ENCODE assay signal across 28 mouse cellular contexts in genomic region chr12:16992355-16992754, GRCm38 (mm10). TPM values are rescaled to one million over a fixed set of nuclear protein-coding genes. Genes with fewer than 3 reads are reported as not detected.
DNase-seq lines count a peak whose midpoint lies in the region; ATAC-seq and TF ChIP-seq lines count a peak whose summit lies in the region.
"Had no signal": no experiment of that assay in that cellular context is flagged by ENCODE, and none has a peak within 500 bp of the region (broad histone marks: within the 10 kb centered on the region; RNA-seq: fewer than 3 reads in every experiment).

No protein-coding gene starts in this region.

- no peak overlapping the region for H3K4me2 ChIP-seq in midbrain, embryonic 11.5 days
- H3K4me2 ChIP-seq in midbrain, postnatal 0 days (ENCODE audit: low read depth, low read length, poor library complexity, severe bottlenecking): no peak overlapping the region
- H3K4me2 ChIP-seq: embryonic facial prominence, embryonic 13.5 days; embryonic facial prominence, embryonic 15.5 days; forebrain, embryonic 12.5 days had no signal

- ATAC-seq in midbrain, embryonic 11.5 days (ENCODE audit: low FRiP score): no peak
- ATAC-seq in midbrain, postnatal 0 days (ENCODE audit: low FRiP score): no peak
- peak; percentile 51; the same call in 1 of the 2 replicates for ATAC-seq in megakaryocyte progenitor cell, adult 5-6 weeks (replicated peaks; ENCODE audit: poor library complexity)
- ATAC-seq: CD4-positive, CD25-positive, alpha-beta regulatory T cell, adult 4 months; forebrain, embryonic 14.5 days; forebrain, embryonic 16.5 days had no signal

- no peaks in the 10 kb centered on the region for H3K9me3 ChIP-seq in midbrain, embryonic 11.5 days (ENCODE audit: control insufficient read depth, low read length)
- H3K9me3 ChIP-seq in midbrain, postnatal 0 days (ENCODE audit: low read length): no peaks in the 10 kb centered on the region
- H3K9me3 ChIP-seq: embryonic facial prominence, embryonic 13.5 days; embryonic facial prominence, embryonic 15.5 days; forebrain, embryonic 10.5 days; forebrain, embryonic 12.5 days; G1E had no signal

- H3K4me1 ChIP-seq in midbrain, embryonic 11.5 days (ENCODE audit: control insufficient read depth, insufficient read depth, low read length): no peaks in the 10 kb centered on the region
- H3K4me1 ChIP-seq in midbrain, postnatal 0 days (ENCODE audit: insufficient read depth, low read length): no peaks in the 10 kb centered on the region
- H3K4me1 ChIP-seq: embryonic facial prominence, embryonic 13.5 days; embryonic facial prominence, embryonic 15.5 days; forebrain, embryonic 10.5 days; forebrain, embryonic 12.5 days had no signal

- peak; percentile 5 for DNase-seq in heart, adult 11 months
- DNase-seq in heart, postnatal 14 days: no peak
- DNase-seq in midbrain, embryonic 11.5 days (ENCODE audit: low spot score, missing footprints): peak; percentile 41
- DNase-seq in midbrain, postnatal 0 days (ENCODE audit: low spot score): no peak
- DNase-seq in spleen, postnatal 4 days (ENCODE audit: low spot score in 2 of 2): no peak
- DNase-seq: adrenal gland, adult 2 months; adrenal gland, postnatal 10 days; adrenal gland, postnatal 25 days; B cell, adult 2 months; cerebellum, adult 11 months; cerebellum, adult 18-20 months; cerebellum, adult 8-10 months; cerebellum, adult 9-11 months; cerebellum, postnatal 14 days; cerebellum, postnatal 36 days; embryo, embryonic 11 days had no signal

- H3K27ac ChIP-seq in midbrain, embryonic 11.5 days (ENCODE audit: low read depth, low read length): no peak overlapping the region
- H3K27ac ChIP-seq in midbrain, postnatal 0 days (ENCODE audit: low read depth, low read length): no peak overlapping the region
- H3K27ac ChIP-seq: embryonic facial prominence, embryonic 13.5 days; embryonic facial prominence, embryonic 15.5 days; forebrain, embryonic 10.5 days; forebrain, embryonic 12.5 days had no signal

- intact Hi-C loops in heart, postnatal 14 days (cut with DNase I): no loop called here

- 94% methylated on average over 2 of the region's 2 CpGs for WGBS in midbrain, embryonic 11.5 days
- 94% methylated on average over 2 of the region's 2 CpGs for WGBS in midbrain, postnatal 0 days

- H3K27me3 ChIP-seq in midbrain, embryonic 11.5 days (ENCODE audit: control insufficient read depth, insufficient read depth, low read length): no peaks in the 10 kb centered on the region
- H3K27me3 ChIP-seq in midbrain, postnatal 0 days (ENCODE audit: insufficient read depth, low read length): no peaks in the 10 kb centered on the region
- H3K27me3 ChIP-seq: CH12.LX; embryonic facial prominence, embryonic 13.5 days; embryonic facial prominence, embryonic 15.5 days had no signal

- no peak overlapping the region for H3K4me3 ChIP-seq in midbrain, embryonic 11.5 days (ENCODE audit: low read depth, low read length)
- no peak overlapping the region for H3K4me3 ChIP-seq in midbrain, postnatal 0 days (ENCODE audit: low read depth, low read length)
- H3K4me3 ChIP-seq: embryonic facial prominence, embryonic 13.5 days; embryonic facial prominence, embryonic 15.5 days; erythroblast, embryonic 14.5 days; forebrain, embryonic 10.5 days; forebrain, embryonic 12.5 days had no signal

- no peak for TF ChIP-seq CTCF in midbrain, postnatal 0 days (IDR thresholded peaks at IDR 0.05)

- H3K9ac ChIP-seq in midbrain, embryonic 11.5 days (ENCODE audit: low read length): no peak overlapping the region
- no peak overlapping the region for H3K9ac ChIP-seq in midbrain, postnatal 0 days (replicated peaks; ENCODE audit: low read length, poor library complexity, severe bottlenecking)
- H3K9ac ChIP-seq: embryonic facial prominence, embryonic 13.5 days; embryonic facial prominence, embryonic 15.5 days; forebrain, embryonic 12.5 days had no signal

- H3K36me3 ChIP-seq in midbrain, embryonic 11.5 days (ENCODE audit: control insufficient read depth, insufficient read depth, low read length): no peaks in the 10 kb centered on the region
- 0 out of 2 replicates have a peak, but pooled peaks cover 4% of the 10 kb centered on the region for H3K36me3 ChIP-seq in midbrain, postnatal 0 days (ENCODE audit: insufficient read depth, low read length)
- H3K36me3 ChIP-seq: embryonic facial prominence, embryonic 15.5 days had no signal

RNA-seq across cellular contexts. Expression of gene Pqlc3, which starts 7.9 kb away (rescaled TPM):
- 1 to 10 TPM; 2.9 to 3.3 TPM for total RNA-seq in heart, postnatal 14 days (2021)
- polyA plus RNA-seq in midbrain, embryonic 11.5 days (2014; fragmentation: Nextera tagmentation; extraction: Ambion mirVana): 3.0 and 3.1 TPM in 2 replicates
- total RNA-seq in midbrain, postnatal 0 days (2014; rRNA removed): 0.93 and 1.3 TPM in 2 replicates
- 1.6 and 2.0 TPM in 2 replicates for polyA plus RNA-seq in midbrain, postnatal 0 days (2015; fragmentation: Nextera tagmentation; extraction: Ambion mirVana)
- total RNA-seq in megakaryocyte progenitor cell, adult 5-6 weeks (2015): 39.9 and 50.4 TPM in 2 replicates
- total RNA-seq in megakaryocyte progenitor cell, adult 5-6 weeks (2017): 19.5 and 21.0 TPM in 2 replicates

RNA-seq across cellular contexts. Expression of gene 2410004P03Rik, which starts 19.2 kb away (rescaled TPM):
- under 1 TPM in 1 of 2 experiments, not detected in 1; 0.50 TPM for total RNA-seq in heart, postnatal 14 days (2021)
- 0.57 and 1.0 TPM in 2 replicates for polyA plus RNA-seq in midbrain, embryonic 11.5 days (2014; fragmentation: Nextera tagmentation; extraction: Ambion mirVana)
- total RNA-seq in midbrain, postnatal 0 days (2014; rRNA removed): 7.3 and 10.1 TPM in 2 replicates
- polyA plus RNA-seq in midbrain, postnatal 0 days (2015; fragmentation: Nextera tagmentation; extraction: Ambion mirVana): 7.1 and 10.6 TPM in 2 replicates
- 0.24 TPM in 1 of 2 replicates, not detected in the other for total RNA-seq in megakaryocyte progenitor cell, adult 5-6 weeks (2015)
- total RNA-seq in megakaryocyte progenitor cell, adult 5-6 weeks (2017): 0.04 TPM in 1 of 2 replicates, not detected in the other
- total RNA-seq: adrenal gland, adult 2 months; adrenal gland, postnatal 25 days; adrenal gland, postnatal 4 days; CH12.LX had no signal
- polyA plus RNA-seq: adrenal gland, adult 2 months; erythroblast, embryonic 14.5 days; G1E had no signal

Comparison
In these comparisons a context has a peak if more than half of its experiments do, and no peak if none do; other contexts are left out.
1. DNase-seq: peak in heart, adult 11 months (single experiment) and midbrain, embryonic 11.5 days (single experiment); none in heart, postnatal 14 days (0 of 2), midbrain, postnatal 0 days (single experiment) and spleen, postnatal 4 days (0 of 2).